Mouse (Mus musculus) ES-CJ7 (cell line): Measurements from ENCODE around the gene Cdh24.
"Not testable (repeated sequence)": the region's sequence is repeated elsewhere in the genome, so short reads cannot be mapped to it uniquely, and the experiment has no call there.

Experiments used
- DNase-seq: peaks from one replicate; pipeline ENCODE4 v3.0.0; 2011; ENCODE audit warnings: low read depth, low spot score

The Cdh24 gene

DNA sequence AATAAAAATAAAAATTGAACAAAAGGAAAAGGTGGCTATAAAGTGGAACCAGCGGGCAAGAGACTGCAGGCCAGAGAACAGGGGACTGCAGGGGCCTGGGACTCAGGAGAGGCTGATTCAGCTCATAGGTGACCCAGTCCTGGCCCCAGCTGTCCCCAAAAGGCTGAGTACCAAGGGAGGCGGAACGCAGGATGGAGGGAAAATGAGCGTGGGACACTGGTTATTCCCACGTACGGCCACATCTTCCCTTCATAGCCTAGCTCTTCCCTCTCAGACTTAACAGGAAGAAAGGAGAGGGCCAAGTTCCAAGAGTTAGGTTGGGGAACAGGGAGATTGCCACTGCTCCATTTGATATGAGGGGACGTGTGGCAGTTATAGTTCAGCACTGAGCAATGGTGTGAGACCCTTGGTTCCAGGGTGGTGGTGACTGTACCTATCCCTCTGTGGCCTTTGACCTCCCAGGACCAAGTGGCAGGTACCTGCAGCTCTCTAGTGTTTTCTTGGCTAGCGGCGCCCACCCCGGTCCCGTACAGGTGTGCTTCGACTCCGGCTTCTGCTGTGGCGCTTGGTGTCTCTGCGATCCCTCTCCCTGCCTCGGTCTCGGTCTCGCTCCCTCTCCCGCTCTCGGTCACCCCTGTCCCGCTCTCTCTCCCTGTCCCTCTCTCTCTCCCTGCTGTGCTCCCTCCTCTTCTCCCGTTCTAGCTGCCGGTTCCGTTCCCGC, 1.2 kb upstream of the Cdh24 start:
- DNase-seq: no peak

DNA sequence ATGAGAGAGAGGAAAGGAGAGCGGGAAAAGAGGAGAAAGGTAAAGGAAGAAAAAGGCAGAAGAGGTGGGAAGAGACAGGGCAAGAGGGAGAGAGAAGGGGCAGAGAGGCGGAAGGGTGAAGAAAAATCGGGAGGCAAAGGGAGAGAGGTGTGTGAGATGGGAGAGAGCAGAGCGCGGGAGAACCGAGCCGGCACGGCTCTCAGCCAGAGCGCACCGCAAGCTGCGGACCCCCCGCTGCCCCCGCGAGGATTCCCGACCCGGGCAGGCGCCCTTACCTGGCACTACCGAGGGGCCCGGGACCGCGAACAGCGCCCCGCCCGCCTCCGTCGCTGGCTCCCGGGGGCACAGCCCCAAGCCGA, 239 bp downstream of the Cdh24 start, which contains the start of gene Gm17606:
Gene Gm17606 (plus strand): TSS at position 7 of the 359 bp plus-strand sequence.
- no peak for DNase-seq

DNA sequence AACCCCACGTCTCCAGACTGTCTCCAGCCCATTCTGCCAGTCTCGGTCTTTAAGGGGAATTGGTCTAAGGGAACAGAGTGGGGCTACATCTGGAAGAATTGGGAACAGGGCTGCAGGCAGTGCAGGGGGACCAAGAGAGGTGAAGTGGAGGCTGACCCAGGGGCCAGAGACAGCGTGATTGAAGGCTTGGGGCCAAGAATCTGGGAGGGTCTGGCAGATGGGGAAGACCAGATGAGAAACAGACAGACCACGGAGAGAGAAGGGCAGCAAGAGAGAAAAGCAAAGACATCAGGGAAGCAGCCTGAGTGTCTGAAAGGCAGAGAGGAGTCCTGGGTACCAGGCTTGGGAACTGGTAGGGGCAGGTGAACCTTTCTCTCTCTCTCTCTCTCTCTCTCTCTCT, 1.0 kb downstream of the Cdh24 start:
- no peak for DNase-seq

DNA sequence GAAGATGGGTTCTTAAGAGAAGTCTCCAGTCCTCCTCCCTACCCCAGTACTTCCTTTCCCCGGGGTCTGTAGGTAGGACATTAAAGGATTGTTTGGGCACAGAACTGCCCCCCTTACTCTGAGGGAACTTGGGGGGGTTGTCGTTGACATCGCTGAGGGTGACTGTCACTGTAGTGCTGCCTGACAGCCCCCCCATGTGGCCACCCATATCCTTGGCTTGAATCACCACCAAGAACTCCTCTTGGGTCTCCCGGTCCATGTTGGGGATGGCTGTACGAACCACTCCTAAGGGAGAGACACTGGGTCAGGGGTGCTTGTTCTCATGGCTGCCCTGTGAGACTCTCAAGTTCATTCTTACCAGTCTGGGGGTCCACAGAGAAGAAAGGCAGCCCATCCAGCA, 3.0 kb downstream of the Cdh24 start:
- no peak for DNase-seq

DNA sequence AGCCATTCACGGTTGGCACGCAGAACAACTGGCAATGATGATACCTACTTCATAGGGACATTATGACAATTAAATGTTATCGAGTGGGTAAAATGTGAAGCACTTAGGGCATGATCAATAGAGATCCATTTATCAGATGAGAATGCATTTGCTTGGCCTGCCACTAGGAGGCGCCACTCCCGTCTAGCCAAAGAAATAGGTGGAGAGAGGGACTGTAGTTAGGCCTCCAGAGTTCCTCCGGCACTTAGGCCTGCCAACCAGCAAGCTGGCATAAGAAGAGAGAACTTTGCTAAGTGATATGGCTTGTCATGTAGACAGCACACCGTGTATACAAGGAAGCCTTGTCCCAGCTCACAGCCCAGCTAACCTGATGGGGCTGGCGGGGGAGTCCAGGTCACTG, 4.2 kb downstream of the Cdh24 start:
- peak; percentile 59 for DNase-seq

DNA sequence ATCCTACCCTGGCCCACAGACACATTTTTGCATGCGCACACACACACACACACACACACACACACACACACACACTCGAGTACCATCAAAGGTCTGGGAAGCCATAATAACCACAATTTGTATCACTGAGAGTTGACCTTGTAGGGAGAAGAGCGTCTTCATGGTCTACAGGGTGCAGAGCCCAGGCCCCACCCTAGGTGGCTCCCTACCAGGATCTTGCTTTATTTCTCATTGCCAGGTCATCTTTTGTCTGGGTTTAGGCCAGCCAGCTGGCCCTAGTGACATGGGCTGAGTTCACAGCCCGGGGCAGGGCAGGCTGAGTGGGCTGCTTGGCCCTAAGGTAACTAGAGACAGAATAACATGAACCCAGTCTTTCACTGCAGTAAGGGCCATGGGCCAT, 7.0 kb downstream of the Cdh24 start:
- no peak for DNase-seq

DNA sequence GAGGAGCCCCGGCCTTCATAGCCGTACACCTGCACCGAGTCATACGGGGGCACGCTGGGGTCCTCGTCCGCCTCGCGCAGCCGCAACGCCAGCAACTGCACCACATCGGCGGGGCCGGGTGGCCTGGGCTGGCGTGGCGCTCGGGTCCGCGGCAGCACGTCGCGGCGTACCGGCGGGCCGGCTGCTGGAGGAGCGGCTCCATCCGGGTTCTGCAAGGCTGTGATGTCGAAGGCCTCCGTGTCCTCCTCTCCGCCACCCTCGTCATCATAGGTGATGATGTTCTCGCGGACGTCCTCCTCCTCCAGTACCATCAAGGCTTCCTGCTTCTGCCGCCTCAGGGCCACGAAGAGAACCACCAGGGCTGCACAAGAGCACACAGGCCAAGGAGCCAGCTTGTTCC, 8.9 kb downstream of the Cdh24 start:
- DNase-seq: peak; percentile 30

DNA sequence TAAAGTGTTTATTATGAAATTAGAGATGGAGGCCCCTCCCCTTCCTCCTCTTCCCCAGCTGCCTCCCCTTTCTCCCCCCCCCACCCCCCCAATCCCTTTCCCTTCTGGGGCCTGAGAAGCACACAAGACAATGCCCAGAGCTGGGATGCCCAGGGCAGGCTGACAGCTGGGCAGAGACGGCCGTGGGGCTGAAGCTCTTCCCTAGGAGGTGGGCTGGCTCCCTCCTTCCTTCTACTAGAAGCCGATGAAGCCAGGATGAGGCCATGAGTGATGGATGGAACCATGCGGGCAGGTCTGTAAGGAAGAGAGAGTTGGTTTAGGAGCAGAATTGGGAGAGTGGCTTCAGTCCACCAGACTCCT, 9.9 kb downstream of the Cdh24 start:
- DNase-seq: no peak

DNA sequence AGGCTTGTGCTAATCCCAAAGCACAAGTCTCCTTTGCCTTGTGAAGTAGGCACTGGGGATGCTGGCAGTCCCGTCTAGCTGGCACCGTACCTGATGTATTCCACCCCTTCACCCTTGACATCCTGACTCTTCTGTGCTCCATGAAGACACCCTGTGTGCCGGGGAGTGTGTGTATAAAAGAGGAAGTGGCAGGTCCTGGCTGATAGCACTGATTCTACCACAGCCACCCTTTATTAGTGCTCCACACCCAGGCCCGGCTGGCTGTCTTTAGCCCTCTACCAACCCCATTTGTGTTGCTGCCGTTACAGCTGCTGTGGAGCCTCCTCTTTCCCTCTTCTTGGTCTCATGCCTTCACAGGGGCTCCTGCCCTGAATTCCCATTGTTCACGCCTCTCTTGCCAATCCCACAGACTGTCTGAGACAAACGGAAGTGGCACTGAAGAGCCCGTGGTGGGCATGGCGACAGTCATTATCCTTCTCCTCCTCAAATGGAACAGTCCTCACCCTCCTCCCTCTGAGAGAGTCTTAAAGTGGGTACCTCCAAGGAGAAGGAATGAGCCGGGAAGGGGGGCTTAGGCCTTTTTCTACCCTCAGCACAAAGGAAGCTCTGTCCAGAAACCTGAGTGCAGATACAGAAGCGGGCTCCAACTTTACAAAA, 10.5 kb downstream of the Cdh24 start:
- DNase-seq: no peak

DNA sequence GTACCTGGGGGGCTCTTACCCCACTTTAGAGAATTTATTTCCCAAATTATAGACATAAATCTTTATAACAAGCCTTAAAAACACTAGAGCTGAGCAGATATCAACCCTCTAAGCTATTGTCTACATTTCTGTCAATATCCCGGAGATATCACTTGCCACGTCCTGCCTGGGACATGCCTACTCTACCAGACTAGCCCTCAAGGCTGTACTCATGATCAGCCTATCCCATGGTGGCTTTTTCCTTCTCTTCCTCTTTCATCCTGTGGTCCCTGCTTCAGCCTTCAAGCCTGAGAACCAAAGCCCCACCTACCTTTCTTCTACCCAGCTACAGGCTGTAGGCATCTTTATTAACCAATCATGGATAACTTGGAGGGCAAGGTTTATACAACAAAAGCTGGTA, 11.4 kb downstream of the Cdh24 start:
- no peak for DNase-seq

DNA sequence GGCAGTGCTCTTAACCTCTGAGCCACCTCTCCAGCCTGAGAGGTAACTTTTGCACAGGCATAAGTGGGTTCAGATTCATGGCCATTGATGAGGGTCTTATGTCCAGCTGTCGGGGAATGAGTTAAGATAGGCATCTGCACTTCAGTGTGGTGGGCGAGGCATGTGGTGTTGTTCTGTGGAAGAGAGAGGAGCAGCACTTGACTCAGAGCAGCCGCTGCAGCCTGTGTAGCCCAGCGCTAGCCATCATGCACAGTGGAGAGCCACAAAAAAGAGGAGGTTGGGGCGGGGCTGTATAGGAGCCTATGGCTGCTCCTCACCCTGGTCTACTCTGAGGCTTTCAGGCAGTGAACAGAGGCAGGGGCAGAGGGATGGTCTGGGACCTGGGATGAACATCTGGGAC, 13.1 kb downstream of the Cdh24 start:
- DNase-seq: no peak

DNA sequence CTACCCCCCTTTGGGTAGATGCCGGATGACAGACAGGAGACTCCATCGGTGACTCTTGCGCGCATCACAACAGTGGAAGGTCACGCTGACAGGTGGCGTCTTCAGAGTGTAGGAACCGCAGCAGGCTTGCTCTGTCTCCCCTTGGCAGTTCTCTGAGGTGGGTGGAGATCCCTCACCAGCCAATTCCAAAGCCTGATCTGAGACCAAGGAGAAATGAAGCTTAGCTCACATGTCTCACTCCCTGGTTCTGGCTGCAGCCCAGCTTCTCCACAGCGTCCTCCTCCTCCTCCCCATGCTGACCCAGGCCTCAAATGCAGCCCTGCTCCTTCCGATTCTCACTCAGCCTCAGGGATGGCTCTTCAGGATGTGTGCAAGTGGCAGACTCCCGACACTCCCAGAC, 16.2 kb downstream of the Cdh24 start:
- DNase-seq: no peak

DNA sequence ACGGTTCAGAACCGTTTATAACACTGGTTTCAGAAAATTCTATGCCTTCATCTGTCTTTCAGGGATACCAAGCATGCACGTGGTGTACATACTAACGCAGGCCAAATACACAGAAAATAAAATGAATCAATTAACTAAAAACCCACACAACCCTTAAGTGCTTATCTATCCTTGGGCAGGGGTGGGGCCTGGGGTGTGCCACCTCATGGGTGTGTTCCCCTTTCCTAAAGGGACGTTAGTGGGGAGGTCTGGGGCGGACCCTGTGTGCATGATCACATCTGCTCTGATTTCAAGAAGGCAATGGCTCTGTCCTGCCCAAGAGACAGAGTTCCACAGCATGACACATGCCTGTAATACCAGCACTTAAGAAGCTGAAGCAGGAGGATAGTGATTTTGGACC, 17.8 kb downstream of the Cdh24 start:
- DNase-seq: no peak

DNA sequence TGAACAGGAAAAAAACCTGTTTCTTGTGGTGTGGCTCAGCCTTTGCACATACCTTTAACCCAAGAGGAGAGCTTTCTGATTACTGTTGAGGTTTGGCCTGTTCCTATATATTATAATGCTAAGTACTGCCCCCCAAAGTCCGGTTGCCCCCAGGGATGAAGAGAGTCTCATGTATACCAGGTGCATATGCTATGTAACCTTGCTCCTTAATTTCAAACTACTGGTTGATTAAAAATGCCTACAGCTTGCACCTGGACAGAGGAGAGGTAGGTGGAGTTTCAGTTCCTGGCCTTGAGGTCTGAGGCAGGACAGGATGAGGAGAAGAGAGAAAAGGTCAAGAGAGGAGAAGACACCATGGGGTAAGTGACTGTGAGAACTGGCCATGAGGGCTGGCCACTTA, 20.0 kb downstream of the Cdh24 start, which contains the start of gene Psmb11:
Gene Psmb11 (plus strand): TSS at position 301 of the 400 bp plus-strand sequence.
- DNase-seq: no peak

DNA sequence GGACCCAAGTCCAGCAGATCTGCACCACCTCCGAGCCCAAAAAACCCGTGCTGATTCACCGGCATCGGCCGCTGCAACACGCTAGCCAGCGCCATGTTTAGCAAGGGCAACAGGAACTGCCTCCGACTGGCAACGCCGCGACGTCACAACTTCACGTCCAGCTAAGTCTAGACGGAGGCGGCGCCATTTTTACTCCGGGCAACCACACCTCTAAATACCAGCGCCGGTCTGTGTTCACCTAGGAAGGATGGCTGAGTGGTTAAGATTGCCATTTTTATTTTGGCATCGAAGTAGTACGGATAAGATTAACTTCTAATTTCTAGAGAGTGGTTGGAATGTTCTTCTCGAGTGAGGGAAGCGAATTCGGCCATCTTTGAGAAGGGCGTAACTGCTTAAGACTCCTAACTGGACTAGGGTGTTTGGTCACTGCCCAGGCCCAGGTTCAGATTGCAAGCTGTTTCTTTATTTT, 23.2 kb downstream of the Cdh24 start, which contains the start of gene Psmb5:
Gene Psmb5 (minus strand): TSS at position 126 of the 469 bp plus-strand sequence.
- peak; percentile 93 for DNase-seq

DNA sequence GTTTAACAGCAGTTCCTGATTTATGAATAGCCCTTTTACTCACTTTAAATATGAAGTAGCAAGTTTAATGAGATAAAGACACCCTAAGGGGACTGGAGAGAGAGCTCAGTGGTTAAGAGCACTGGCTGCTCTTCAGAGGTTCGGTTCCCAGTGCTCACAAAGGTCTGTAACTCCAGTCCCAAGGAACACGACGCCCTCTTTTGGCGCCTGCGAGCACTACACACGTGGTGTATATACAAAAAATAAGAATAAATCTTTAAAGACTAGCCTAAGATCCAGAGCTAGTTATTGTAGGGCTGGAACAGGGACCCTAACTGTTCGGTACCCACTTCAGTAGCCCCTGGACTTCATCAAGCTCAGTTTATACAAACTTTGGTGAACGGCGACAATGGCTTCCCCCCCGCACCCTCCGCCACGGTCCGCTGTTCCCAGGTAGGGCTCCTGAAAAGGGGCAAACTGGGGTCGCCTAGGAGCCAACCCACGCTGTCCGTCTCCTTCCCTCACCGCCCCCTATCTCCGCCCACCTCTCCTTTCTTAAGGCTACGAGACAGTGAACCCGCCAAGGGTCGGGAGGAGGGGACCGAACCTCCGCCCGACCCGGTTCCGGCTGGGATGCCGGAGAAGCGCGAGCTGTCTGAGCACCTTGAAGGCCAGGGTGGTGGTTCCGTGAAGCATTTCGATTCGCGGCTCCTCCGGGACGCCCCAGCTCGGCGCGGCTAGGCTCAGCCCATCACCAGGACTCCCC, 23.8 kb downstream of the Cdh24 start:
- peak; percentile 81 for DNase-seq

DNA sequence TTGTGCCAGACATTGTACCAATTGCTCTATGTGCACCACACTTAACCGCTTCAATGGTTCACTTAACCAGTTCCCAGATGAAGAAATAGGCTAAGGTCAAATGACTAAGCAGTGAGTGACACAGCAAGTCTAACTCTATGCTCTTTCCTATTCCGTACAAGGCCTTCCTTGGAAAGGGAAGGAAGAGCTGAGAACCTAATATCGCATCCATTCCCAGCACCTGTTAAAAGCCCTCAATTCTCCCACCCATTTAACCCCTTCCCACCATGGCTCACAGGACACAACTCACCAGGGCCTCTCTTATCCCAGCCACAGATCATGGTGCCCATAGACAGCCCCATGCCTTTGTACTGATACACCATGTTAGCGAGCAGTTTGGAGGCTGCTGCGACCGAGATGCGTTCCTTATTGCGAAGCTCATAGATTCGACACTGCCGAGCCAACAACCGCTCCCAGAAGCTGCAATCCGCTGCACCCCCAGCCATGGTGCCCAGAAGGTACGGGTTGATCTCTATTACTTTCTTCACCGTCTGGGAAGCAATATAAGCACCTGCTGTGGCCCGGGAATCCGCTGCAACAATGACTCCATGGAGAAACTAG, 24.8 kb downstream of the Cdh24 start:
- no peak for DNase-seq

DNA sequence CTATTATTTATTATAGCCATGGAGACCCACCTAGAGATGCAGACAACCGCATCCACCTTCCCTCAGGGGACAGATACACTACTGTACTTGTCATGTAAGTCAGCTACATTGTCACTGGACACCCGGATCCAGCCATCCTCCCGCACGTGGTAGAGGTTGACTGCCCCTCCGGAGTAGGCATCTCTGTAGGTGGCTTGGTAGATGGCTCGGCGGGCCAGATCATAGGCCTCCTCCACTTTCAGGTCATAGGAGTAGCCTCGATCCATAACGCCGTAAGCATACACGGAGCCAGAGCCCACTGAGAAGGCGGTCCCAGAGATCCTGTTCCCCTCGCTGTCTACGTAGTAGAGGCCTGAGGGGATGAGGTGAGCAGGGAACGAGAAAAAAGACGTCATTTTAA, 27.0 kb downstream of the Cdh24 start:
- DNase-seq: not testable (repeated sequence)

DNA sequence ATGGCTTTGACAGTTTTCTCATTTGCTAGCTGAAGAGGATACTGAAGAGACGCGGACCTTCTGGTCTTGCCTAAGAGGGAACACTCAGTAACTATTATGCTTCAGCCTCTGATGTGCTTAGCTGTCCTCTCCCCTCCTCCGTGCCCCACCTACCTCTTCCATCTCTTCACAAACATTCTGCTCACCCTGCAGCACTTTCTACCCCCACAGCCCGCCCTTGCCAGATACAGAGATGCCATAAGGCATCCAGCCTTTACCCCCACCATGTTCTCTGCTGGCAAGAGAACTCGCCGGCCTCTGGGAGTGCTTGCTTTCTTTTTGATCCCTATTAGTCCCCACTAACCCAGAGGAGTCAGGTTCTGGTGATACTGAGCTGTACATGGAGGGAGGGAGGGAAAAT, 30.5 kb downstream of the Cdh24 start:
- DNase-seq: no peak

DNA sequence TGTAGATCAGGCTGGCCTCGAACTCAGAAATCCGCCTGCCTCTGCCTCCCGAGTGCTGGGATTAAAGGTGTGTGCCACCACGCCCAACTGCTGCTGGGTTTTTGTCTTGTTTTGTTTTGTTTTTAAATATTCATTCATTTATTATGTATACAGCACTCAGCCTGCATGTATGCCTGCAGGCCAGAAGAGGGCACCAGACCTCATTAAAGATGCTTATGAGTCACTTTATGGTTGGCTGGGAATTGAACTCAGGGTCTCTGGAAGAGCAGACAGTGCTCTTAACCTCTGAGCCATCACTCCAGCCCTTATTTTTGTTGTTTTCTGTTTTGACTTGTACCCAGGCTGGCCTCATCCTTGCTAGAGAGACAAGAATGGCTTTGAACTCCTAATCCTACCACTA, 31.2 kb downstream of the Cdh24 start:
- peak; percentile 80 for DNase-seq

DNA sequence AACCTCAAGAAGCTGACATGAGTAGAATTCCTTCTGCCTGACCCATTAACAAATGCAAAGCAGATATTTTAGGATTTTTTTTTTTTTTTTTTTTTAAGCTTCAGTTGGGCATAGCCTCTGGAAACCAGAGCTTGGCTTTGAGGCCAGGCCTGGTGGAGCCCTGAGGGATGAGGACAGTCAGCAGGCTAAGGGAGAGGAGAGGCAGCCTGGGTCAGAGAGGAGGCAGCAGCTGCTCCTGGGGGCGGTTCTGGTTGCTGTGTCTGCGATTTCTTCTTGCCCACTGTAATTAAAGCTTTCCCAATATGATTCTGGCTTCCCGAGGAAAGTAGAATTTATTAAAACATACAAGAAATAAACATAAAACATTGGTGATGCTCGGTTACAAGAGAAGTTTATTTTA, 31.9 kb downstream of the Cdh24 start:
- no peak for DNase-seq

DNA sequence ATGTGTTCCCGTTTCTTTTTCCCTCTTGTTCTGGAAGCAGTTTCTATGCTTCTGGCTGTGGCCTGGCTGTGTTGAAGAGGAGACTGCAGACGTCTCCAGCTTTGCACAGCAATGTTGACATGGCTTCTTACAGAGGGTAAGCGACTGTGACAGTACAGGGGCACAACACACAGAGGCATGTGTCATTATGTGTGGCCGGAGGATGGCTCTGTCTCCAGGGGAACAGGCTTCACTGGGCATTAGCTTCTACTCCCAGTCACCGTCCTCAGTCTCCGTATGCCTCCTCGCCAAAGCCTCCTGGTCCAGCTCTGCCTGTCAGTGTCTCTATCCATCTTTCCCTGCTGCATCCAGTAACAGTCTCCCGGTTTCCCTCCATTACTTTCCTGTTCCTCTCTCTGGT, 33.9 kb downstream of the Cdh24 start:
- no peak for DNase-seq
